Mouse (Mus musculus) forebrain, postnatal 0 days (tissue): ENCODE data around the gene Stim1. TPM values are rescaled to one million over a fixed set of nuclear protein-coding genes. Genes with fewer than 3 reads are reported as not detected.
"Not testable (repeated sequence)": the region's sequence is repeated elsewhere in the genome, so short reads cannot be mapped to it uniquely, and the experiment has no call there.

Experiments used
- ATAC-seq: fragments of 200-750 bp; cut with Nextera tagmentation; 2 replicates; pipeline ENCODE4 v1.8.0; 2017; ENCODE audit warnings: mild to moderate bottlenecking, moderate library complexity
- DNase-seq: peaks from one replicate; pipeline ENCODE4 v3.0.0-alpha.2; 2015
- H3K27ac ChIP-seq: fragments of 300-500 bp; sonication (generic); 2 replicates; pipeline ENCODE4 v1.5.1; 2014; ENCODE audit warnings: low read depth, mild to moderate bottlenecking, antibody characterized with exemption, low read length, moderate library complexity, mixed read lengths
- H3K27me3 ChIP-seq: fragments of 300-500 bp; sonication (generic); 2 replicates; pipeline ENCODE4 v1.6.1; 2014; ENCODE audit warnings: mild to moderate bottlenecking, low read length, mixed read lengths; ENCODE audit not compliant: insufficient read depth
- H3K36me3 ChIP-seq: fragments of 300-500 bp; sonication (generic); 2 replicates; pipeline ENCODE4 v1.6.1; 2014; ENCODE audit warnings: mild to moderate bottlenecking, moderate library complexity; ENCODE audit not compliant: insufficient read depth
- H3K4me1 ChIP-seq: fragments of 300-500 bp; sonication (generic); 2 replicates; pipeline ENCODE4 v1.6.1; 2014; ENCODE audit warnings: antibody characterized with exemption; ENCODE audit not compliant: insufficient read depth
- H3K4me2 ChIP-seq: fragments of 300-500 bp; sonication (generic); 2 replicates; pipeline ENCODE4 v1.6.1; 2014; ENCODE audit warnings: low read depth, mild to moderate bottlenecking, moderate library complexity
- H3K4me3 ChIP-seq: fragments of 300-500 bp; sonication (generic); 2 replicates; pipeline ENCODE4 v1.5.1; 2014; ENCODE audit warnings: low read depth, low read length, mixed read lengths
- H3K9ac ChIP-seq: fragments of 300-500 bp; sonication (generic); 2 replicates; pipeline ENCODE4 v1.6.1; 2014; ENCODE audit warnings: mild to moderate bottlenecking
- H3K9me3 ChIP-seq: fragments of 300-500 bp; sonication (generic); 2 replicates; pipeline ENCODE4 v1.6.1; 2016; ENCODE audit warnings: low read length
- CTCF ChIP-seq: sonication (generic); IDR thresholded peaks from 2 replicates; pipeline ENCODE4 v1.5.1; 2016; ENCODE audit warnings: antibody characterized with exemption, control low read depth, low read depth
- WGBS: fragments of 180-500 bp; shearing (Covaris S2); extraction: QIAGEN DNeasy Blood & Tissue Kit; methylation state at CpG from one replicate; pipeline ENCODE4 v1.1.7; 2014; 5-methylcytosine and 5-hydroxymethylcytosine counted together
- polyA plus RNA-seq: library from polyadenylated mRNA; unstranded; fragments of >200 nt; fragmentation: Nextera tagmentation; extraction: Ambion mirVana; gene quantifications from 2 replicates; pipeline ENCODE4 v1.2.1, GENCODE M21; 2015
- total RNA-seq: library from RNA; depleted of rRNA; stranded (reverse); fragments of >200 nt; gene quantifications from 2 replicates; pipeline ENCODE4 v1.2.3, GENCODE M21; 2014

Gene Stim1
- total and polyA plus RNA-seq, 2 experiments from 2014 or later, result 15.5 to 30.5 TPM

GRCm38 (mm10) chr7:102258753-102259152 is 8.9 kb upstream of the Stim1 start:
- Histone ChIP-seq H3K4me1 (no peaks in the 10 kb centered on the region), H3K9me3 (no peaks in the 10 kb centered on the region), H3K9ac (no peak overlapping the region), H3K27me3 (no peaks in the 10 kb centered on the region), H3K36me3 (no peaks in the 10 kb centered on the region), H3K4me3 (no peak overlapping the region), H3K27ac (no peak overlapping the region), H3K4me2 (no peak overlapping the region)
- DNase-seq (no peak), ATAC-seq (0 out of 2 replicates have a peak, but pooled peaks have one; percentile 8)
- TF ChIP-seq CTCF, result no peak
- 70% methylated on average over 3 of the region's 3 CpGs for WGBS

GRCm38 (mm10) chr7:102259716-102260479 is 7.7 kb upstream of the Stim1 start:
- TF ChIP-seq CTCF, result no peak
- H3K4me3 ChIP-seq, result no peak overlapping the region
- WGBS, result 81% methylated on average over 10 of the region's 10 CpGs
- H3K4me1 ChIP-seq, result no peaks in the 10 kb centered on the region
- no peak overlapping the region for H3K4me2 ChIP-seq
- H3K27ac ChIP-seq, result no peak overlapping the region
- DNase-seq (no peak), ATAC-seq (no peak)
- no peaks in the 10 kb centered on the region for H3K36me3 ChIP-seq
- H3K27me3 ChIP-seq, result no peaks in the 10 kb centered on the region
- H3K9ac ChIP-seq, result no peak overlapping the region
- H3K9me3 ChIP-seq, result no peaks in the 10 kb centered on the region

GRCm38 (mm10) chr7:102260518-102260917 is 7.1 kb upstream of the Stim1 start:
- no peak for ATAC-seq
- no peak for TF ChIP-seq CTCF
- no peaks in the 10 kb centered on the region for H3K4me1 ChIP-seq
- no peaks in the 10 kb centered on the region for H3K9me3 ChIP-seq
- no peak overlapping the region for H3K4me3 ChIP-seq
- no peak overlapping the region for H3K4me2 ChIP-seq
- DNase-seq, result no peak
- WGBS, result 95% methylated on average over 1 of the region's 1 CpGs
- no peaks in the 10 kb centered on the region for H3K36me3 ChIP-seq
- H3K27me3 ChIP-seq, result no peaks in the 10 kb centered on the region
- no peak overlapping the region for H3K27ac ChIP-seq
- H3K9ac ChIP-seq, result no peak overlapping the region

GRCm38 (mm10) chr7:102263020-102263419 is 4.6 kb upstream of the Stim1 start:
- WGBS, result 84% methylated on average over 2 of the region's 2 CpGs
- no peak for DNase-seq

GRCm38 (mm10) chr7:102266021-102266400 is 1.6 kb upstream of the Stim1 start:
- H3K27me3 ChIP-seq, H3K9me3 ChIP-seq, ATAC-seq, H3K27ac ChIP-seq, H3K4me3 ChIP-seq, H3K9ac ChIP-seq, DNase-seq, H3K4me2 ChIP-seq, H3K36me3 ChIP-seq, H3K4me1 ChIP-seq: not testable (repeated sequence)
- 92% methylated on average over 10 of the region's 10 CpGs for WGBS

More at GRCm38 (mm10) chr7:102263020-102263419, 4.6 kb upstream of the Stim1 start:
- Histone ChIP-seq H3K4me3 (no peak overlapping the region), H3K9me3 (no peaks in the 10 kb centered on the region), H3K9ac (no peak overlapping the region), H3K36me3 (no peaks in the 10 kb centered on the region), H3K27me3 (no peaks in the 10 kb centered on the region), H3K27ac (no peak overlapping the region), H3K4me1 (no peaks in the 10 kb centered on the region), H3K4me2 (no peak overlapping the region)
- ATAC-seq, result no peak
- TF ChIP-seq CTCF, result no peak

- H3K9me3 ChIP-seq, result no peaks in the 10 kb centered on the region
- no peak overlapping the region for H3K4me2 ChIP-seq
- 49% methylated on average over 14 of the region's 14 CpGs for WGBS
- no peaks in the 10 kb centered on the region for H3K27me3 ChIP-seq
- no peak for TF ChIP-seq CTCF
- ATAC-seq (peak; percentile 1; the same call in 1 of the 2 replicates), DNase-seq (no peak)
- no peaks in the 10 kb centered on the region for H3K36me3 ChIP-seq
- peak overlapping the region; percentile 70; the same call in 1 of the 2 replicates for H3K9ac ChIP-seq
- H3K4me3 ChIP-seq, result no peak overlapping the region
- H3K27ac ChIP-seq, result no peak overlapping the region
- H3K4me1 ChIP-seq, result peaks cover 7% of the 10 kb centered on the region
Measured at GRCm38 (mm10) chr7:102266401-102267042, 1.1 kb upstream of the Stim1 start.

GRCm38 (mm10) chr7:102267113-102267579 is 460 bp upstream of the Stim1 start:
- no peaks in the 10 kb centered on the region for H3K27me3 ChIP-seq
- peaks cover 9% of the 10 kb centered on the region for H3K4me1 ChIP-seq
- 2% methylated on average over 34 of the region's 34 CpGs for WGBS
- H3K4me2 ChIP-seq, result peak overlapping the region; percentile 88
- ATAC-seq, result peak; percentile 95
- peak overlapping the region; percentile 64 for H3K27ac ChIP-seq
- H3K36me3 ChIP-seq, result no peaks in the 10 kb centered on the region
- TF ChIP-seq CTCF, result peak; percentile 91
- H3K9me3 ChIP-seq, result no peaks in the 10 kb centered on the region
- peak overlapping the region; percentile 70 for H3K9ac ChIP-seq
- peak overlapping the region; percentile 87 for H3K4me3 ChIP-seq
- DNase-seq, result peak; percentile 95
